In the genomic region with DNA sequence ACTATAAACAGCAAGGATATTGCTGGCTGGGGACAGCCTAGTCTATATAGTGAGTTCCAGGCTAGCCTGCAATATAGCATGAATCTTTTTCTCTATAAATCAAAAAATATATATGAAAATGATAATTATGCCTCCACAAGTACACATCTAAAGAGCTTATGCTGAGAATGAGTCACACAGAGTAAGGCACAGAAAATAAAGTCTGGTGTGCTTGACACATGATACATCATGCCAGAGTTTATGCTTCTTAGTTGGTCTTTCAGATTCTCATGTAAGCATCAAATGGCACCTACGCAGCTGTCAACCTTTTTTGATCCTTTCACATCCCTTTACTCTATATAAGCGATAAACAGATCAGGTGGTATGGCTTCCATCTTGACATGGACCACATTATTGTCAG, we compare ENCODE assay signal across 16 mouse cellular contexts.
"Had no signal": no experiment of that assay in that cellular context is flagged by ENCODE, and none has a peak within 500 bp of the region (broad histone marks: within the 10 kb centered on the region; RNA-seq: fewer than 3 reads in every experiment).

No protein-coding gene starts in this region.

- DNase-seq: retina, postnatal 1 day; right cerebral cortex, adult 18-20 months; right cerebral cortex, postnatal 14 days; right cerebral cortex, postnatal 25 days; right cerebral cortex, postnatal 4 days; spleen, adult 18-20 months; thymus, adult 18-20 months; thymus, adult 2 months; thymus, postnatal 14 days; thymus, postnatal 25 days; thymus, postnatal 36 days; thymus, postnatal 4 days had no signal

- H3K27ac ChIP-seq: neural tube, embryonic 13.5 days; neural tube, embryonic 15.5 days; stomach, embryonic 15.5 days; stomach, postnatal 0 days had no signal

- H3K4me3 ChIP-seq: neural tube, embryonic 13.5 days; neural tube, embryonic 15.5 days; stomach, embryonic 15.5 days had no signal
